ENCODE assay signal across 14 mouse cellular contexts in the genomic region with DNA sequence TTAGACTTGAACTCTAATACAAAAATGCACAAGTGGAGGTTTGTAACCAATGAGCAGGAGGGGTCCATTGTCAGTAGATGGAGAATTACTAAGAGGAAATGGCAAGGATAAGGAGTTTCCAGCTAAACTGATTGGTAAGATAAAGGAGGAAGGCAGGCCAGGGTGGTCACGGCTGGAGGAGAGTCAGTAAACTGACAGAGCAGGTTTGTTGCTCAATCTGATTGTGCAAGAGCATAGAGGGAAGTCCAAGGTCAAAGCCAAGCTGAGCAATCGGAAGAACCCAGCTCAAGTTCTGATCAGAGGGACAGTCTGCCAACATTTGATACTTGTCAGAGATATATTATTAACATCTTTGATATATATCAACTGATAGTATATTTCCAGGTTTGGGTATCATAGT. TPM values are rescaled to one million over a fixed set of nuclear protein-coding genes. Genes with fewer than 3 reads are reported as not detected.
DNase-seq lines count a peak whose midpoint lies in the region; ATAC-seq and TF ChIP-seq lines count a peak whose summit lies in the region.
"Had no signal": no experiment of that assay in that cellular context is flagged by ENCODE, and none has a peak within 500 bp of the region (broad histone marks: within the 10 kb centered on the region; RNA-seq: fewer than 3 reads in every experiment).

No protein-coding gene starts in this region.

- no peak overlapping the region for H3K9ac ChIP-seq in lung, embryonic 14.5 days
- H3K9ac ChIP-seq: forebrain, embryonic 13.5 days; heart, embryonic 12.5 days; limb, embryonic 15.5 days had no signal

- H3K4me3 ChIP-seq in lung, embryonic 14.5 days (ENCODE audit: low read depth, low read length), result no peak overlapping the region
- H3K4me3 ChIP-seq: forebrain, embryonic 13.5 days; heart, embryonic 12.5 days; limb, embryonic 15.5 days had no signal

- DNase-seq in gastrocnemius, adult 18-20 months (ENCODE audit: low spot score), result peak; percentile 39
- DNase-seq in gastrocnemius, postnatal 14 days, result no peak
- peak; percentile 69 to 72 for DNase-seq in urinary bladder, postnatal 36 days (ENCODE audit: low spot score in 2 of 2)
- no peak for DNase-seq in urinary bladder, postnatal 10 days (ENCODE audit: low spot score)
- DNase-seq in lung, embryonic 14.5 days, result peak; percentile 11
- DNase-seq in Muller cell, postnatal 12 days (ENCODE audit: inconsistent ontology term), result no peak
- DNase-seq in cerebellum, postnatal 10 days, result no peak
- no peak for DNase-seq in thymus, postnatal 14 days
- DNase-seq: thymus, adult 18-20 months had no signal

- 50% methylated on average over 2 of the region's 2 CpGs for WGBS in lung, embryonic 14.5 days

- H3K27me3 ChIP-seq in lung, embryonic 14.5 days (ENCODE audit: insufficient read depth, low read length), result no peaks in the 10 kb centered on the region
- H3K27me3 ChIP-seq: forebrain, embryonic 13.5 days; heart, embryonic 12.5 days; limb, embryonic 15.5 days; Patski had no signal

- no peaks in the 10 kb centered on the region for H3K36me3 ChIP-seq in lung, embryonic 14.5 days (ENCODE audit: insufficient read depth)
- H3K36me3 ChIP-seq: heart, embryonic 12.5 days; limb, embryonic 15.5 days had no signal

- no peak for TF ChIP-seq CTCF in lung, embryonic 14.5 days (IDR thresholded peaks at IDR 0.05; ENCODE audit: low read depth)

- H3K27ac ChIP-seq in lung, embryonic 14.5 days (ENCODE audit: low read depth), result no peak overlapping the region
- H3K27ac ChIP-seq: forebrain, embryonic 13.5 days; hindbrain, postnatal 0 days; limb, embryonic 15.5 days had no signal

- intact Hi-C loops in gastrocnemius, postnatal 14 days (cut with DNase I; ENCODE audit: low total_unique reads), result no loop called here

- H3K9me3 ChIP-seq in lung, embryonic 14.5 days (ENCODE audit: low read depth, low read length), result no peaks in the 10 kb centered on the region
- H3K9me3 ChIP-seq: forebrain, embryonic 13.5 days; heart, embryonic 12.5 days; limb, embryonic 15.5 days had no signal

- H3K4me1 ChIP-seq in lung, embryonic 14.5 days (ENCODE audit: insufficient read depth), result no peaks in the 10 kb centered on the region
- H3K4me1 ChIP-seq: forebrain, embryonic 13.5 days; heart, embryonic 12.5 days; limb, embryonic 15.5 days had no signal

- ATAC-seq in lung, embryonic 14.5 days (ENCODE audit: insufficient read depth), result no peak
- ATAC-seq: forebrain, embryonic 13.5 days; hindbrain, postnatal 0 days; Patski had no signal

- no peak overlapping the region for H3K4me2 ChIP-seq in lung, embryonic 14.5 days
- H3K4me2 ChIP-seq: forebrain, embryonic 13.5 days; heart, embryonic 12.5 days; limb, embryonic 15.5 days had no signal

RNA-seq across cellular contexts. Expression of a gene that starts 8.3 kb away (rescaled TPM):
- not detected for total RNA-seq in gastrocnemius, adult 18-20 months (2021)
- total RNA-seq in gastrocnemius, postnatal 14 days (2021), result not detected
- polyA plus RNA-seq in lung, embryonic 14.5 days (2014; fragmentation: Nextera tagmentation; extraction: Ambion mirVana), result not detected in 2 replicates
- total RNA-seq: hindbrain, postnatal 0 days had no signal
- polyA plus RNA-seq: forebrain, embryonic 13.5 days; limb, embryonic 15.5 days; Patski had no signal

RNA-seq across cellular contexts. Expression of a gene that starts 12.8 kb away (rescaled TPM):
- not detected for total RNA-seq in gastrocnemius, adult 18-20 months (2021)
- total RNA-seq in gastrocnemius, postnatal 14 days (2021), result not detected
- not detected in 2 replicates for polyA plus RNA-seq in lung, embryonic 14.5 days (2014; fragmentation: Nextera tagmentation; extraction: Ambion mirVana)
- polyA plus RNA-seq: forebrain, embryonic 13.5 days; heart, embryonic 12.5 days; limb, embryonic 15.5 days; Patski had no signal

RNA-seq across cellular contexts. Expression of a gene that starts 16.9 kb away (rescaled TPM):
- total RNA-seq in gastrocnemius, adult 18-20 months (2021), result not detected
- not detected for total RNA-seq in gastrocnemius, postnatal 14 days (2021)
- not detected in 2 replicates for polyA plus RNA-seq in lung, embryonic 14.5 days (2014; fragmentation: Nextera tagmentation; extraction: Ambion mirVana)
- total RNA-seq: hindbrain, postnatal 0 days had no signal
- polyA plus RNA-seq: forebrain, embryonic 13.5 days; heart, embryonic 12.5 days; hindbrain, postnatal 0 days; limb, embryonic 15.5 days; Patski had no signal

RNA-seq across cellular contexts. Expression of a gene that starts 27.1 kb away (rescaled TPM):
- total RNA-seq in gastrocnemius, adult 18-20 months (2021), result not detected
- total RNA-seq in gastrocnemius, postnatal 14 days (2021), result not detected
- polyA plus RNA-seq in lung, embryonic 14.5 days (2014; fragmentation: Nextera tagmentation; extraction: Ambion mirVana), result not detected in 2 replicates
- total RNA-seq: hindbrain, postnatal 0 days had no signal
- polyA plus RNA-seq: forebrain, embryonic 13.5 days; heart, embryonic 12.5 days; hindbrain, postnatal 0 days; limb, embryonic 15.5 days; Patski had no signal

RNA-seq across cellular contexts. Expression of a gene that starts 29.0 kb away (rescaled TPM):
- total RNA-seq in gastrocnemius, adult 18-20 months (2021), result not detected
- not detected for total RNA-seq in gastrocnemius, postnatal 14 days (2021)
- polyA plus RNA-seq in lung, embryonic 14.5 days (2014; fragmentation: Nextera tagmentation; extraction: Ambion mirVana), result not detected in 2 replicates
- polyA plus RNA-seq: forebrain, embryonic 13.5 days; heart, embryonic 12.5 days; limb, embryonic 15.5 days; Patski had no signal

Comparison
In these comparisons a context has a peak if more than half of its experiments do, and no peak if none do; other contexts are left out.
1. DNase-seq: peak in gastrocnemius, adult 18-20 months (single experiment), urinary bladder, postnatal 36 days (2 of 2) and lung, embryonic 14.5 days (single experiment); none in gastrocnemius, postnatal 14 days (single experiment), urinary bladder, postnatal 10 days (single experiment), Muller cell, postnatal 12 days (single experiment), cerebellum, postnatal 10 days (0 of 2) and thymus, postnatal 14 days (single experiment).